In genomic region chr9:58275797-58276196, GRCm38 (mm10) we compare ENCODE assay signal across 8 mouse cellular contexts. TPM values are rescaled to one million over a fixed set of nuclear protein-coding genes. Genes with fewer than 3 reads are reported as not detected.
A peak's percentile ranks its signal among the peaks of the same experiment; 100 is the strongest.
DNase-seq lines count a peak whose midpoint lies in the region; ATAC-seq and TF ChIP-seq lines count a peak whose summit lies in the region.

No protein-coding gene starts in this region.

- no peak for ATAC-seq in kidney, embryonic 14.5 days (ENCODE audit: low FRiP score, low TSS enrichment)
- no peak for ATAC-seq in embryonic facial prominence, embryonic 14.5 days (ENCODE audit: low read depth)

- H3K9me3 ChIP-seq in kidney, embryonic 14.5 days (ENCODE audit: control insufficient read depth, low read length): no peaks in the 10 kb centered on the region
- no peaks in the 10 kb centered on the region for H3K9me3 ChIP-seq in E14TG2a.4 (ENCODE audit: low read length)
- H3K9me3 ChIP-seq in embryonic facial prominence, embryonic 14.5 days (ENCODE audit: control insufficient read depth, low read length): no peaks in the 10 kb centered on the region
- H3K9me3 ChIP-seq in megakaryocyte, embryonic 14.5 days: no peaks in the 10 kb centered on the region

- H3K4me3 ChIP-seq in kidney, embryonic 14.5 days (ENCODE audit: low read length): no peak overlapping the region
- peak overlapping the region; percentile 79 for H3K4me3 ChIP-seq in E14TG2a.4 (replicated peaks; ENCODE audit: low read length)
- H3K4me3 ChIP-seq in embryonic facial prominence, embryonic 14.5 days (ENCODE audit: low read depth, low read length): no peak overlapping the region; the same call in 1 of the 2 replicates
- H3K4me3 ChIP-seq in megakaryocyte, embryonic 14.5 days (replicated peaks): peak overlapping the region; percentile 91

- H3K9ac ChIP-seq in kidney, embryonic 14.5 days (ENCODE audit: low read depth, low read length): peak overlapping the region; percentile 25
- peak overlapping the region; percentile 16; the same call in 1 of the 2 replicates for H3K9ac ChIP-seq in embryonic facial prominence, embryonic 14.5 days (ENCODE audit: low read depth, low read length)

- H3K36me3 ChIP-seq in kidney, embryonic 14.5 days (ENCODE audit: control insufficient read depth, insufficient read depth, low read length): no peaks in the 10 kb centered on the region
- no peaks in the 10 kb centered on the region for H3K36me3 ChIP-seq in E14TG2a.4 (ENCODE audit: insufficient read depth, low read length)
- H3K36me3 ChIP-seq in embryonic facial prominence, embryonic 14.5 days (ENCODE audit: control insufficient read depth, insufficient read depth, low read length): no peaks in the 10 kb centered on the region
- no peaks in the 10 kb centered on the region for H3K36me3 ChIP-seq in megakaryocyte, embryonic 14.5 days (replicated peaks; ENCODE audit: low read length)

- peak overlapping the region; percentile 81 for H3K27ac ChIP-seq in kidney, embryonic 14.5 days (ENCODE audit: low read depth, low read length)
- H3K27ac ChIP-seq in embryonic facial prominence, embryonic 14.5 days (replicated peaks; ENCODE audit: low read depth, low read length): peak overlapping the region; percentile 81

- 88% methylated on average over 3 of the region's 3 CpGs for WGBS in kidney, embryonic 14.5 days
- 71% methylated on average over 3 of the region's 3 CpGs for WGBS in embryonic facial prominence, embryonic 14.5 days

- peaks cover 27% of the 10 kb centered on the region for H3K4me1 ChIP-seq in kidney, embryonic 14.5 days (ENCODE audit: control insufficient read depth, insufficient read depth, low read length)
- peaks cover 75% of the 10 kb centered on the region for H3K4me1 ChIP-seq in E14TG2a.4 (replicated peaks; ENCODE audit: low read depth, low read length)
- peaks cover 16% of the 10 kb centered on the region for H3K4me1 ChIP-seq in embryonic facial prominence, embryonic 14.5 days (ENCODE audit: control insufficient read depth, insufficient read depth, low read length)
- H3K4me1 ChIP-seq in megakaryocyte, embryonic 14.5 days: peaks cover 75% of the 10 kb centered on the region

- no peak for DNase-seq in kidney, adult 9 months
- no peak for DNase-seq in embryonic facial prominence, embryonic 14.5 days (ENCODE audit: low spot score)
- no peak for DNase-seq in layer of hippocampus, postnatal 10 days (ENCODE audit: low spot score in 2 of 2)
- DNase-seq in right cerebral cortex, postnatal 10 days (ENCODE audit: low spot score in 2 of 2): no peak
- DNase-seq in cerebellum, adult 9-11 months: no peak

- H3K4me2 ChIP-seq in kidney, embryonic 14.5 days (replicated peaks; ENCODE audit: low read depth, low read length): 0 out of 2 replicates have a peak overlapping the region, but pooled peaks have one; percentile 17
- peak overlapping the region; percentile 30 for H3K4me2 ChIP-seq in embryonic facial prominence, embryonic 14.5 days (ENCODE audit: low read depth, low read length)

- H3K27me3 ChIP-seq in kidney, embryonic 14.5 days (ENCODE audit: control insufficient read depth, insufficient read depth, low read length): no peaks in the 10 kb centered on the region
- H3K27me3 ChIP-seq in E14TG2a.4 (ENCODE audit: insufficient read depth, low read length): no peaks in the 10 kb centered on the region
- H3K27me3 ChIP-seq in embryonic facial prominence, embryonic 14.5 days (replicated peaks; ENCODE audit: control insufficient read depth, insufficient read depth, low read length): no peaks in the 10 kb centered on the region
- no peaks in the 10 kb centered on the region for H3K27me3 ChIP-seq in megakaryocyte, embryonic 14.5 days (replicated peaks)

- no peak for TF ChIP-seq CTCF in E14TG2a.4 (conservative IDR thresholded peaks at IDR 0.05; ENCODE audit: low read length)

RNA-seq across cellular contexts. Expression of gene Stoml1, which starts 22.8 kb away (rescaled TPM):
- polyA plus RNA-seq in kidney, embryonic 14.5 days (2014; fragmentation: Nextera tagmentation; extraction: Ambion mirVana): 22.3 and 29.8 TPM in 2 replicates
- 25.0 and 34.1 TPM in 2 replicates for polyA plus RNA-seq in embryonic facial prominence, embryonic 14.5 days (2014; fragmentation: Nextera tagmentation; extraction: Ambion mirVana)
- 4.3 TPM in 1 of 2 replicates, not detected in the other for polyA plus RNA-seq in megakaryocyte, embryonic 14.5 days (2012; ENCODE audit: insufficient read depth, low replicate concordance)
- 10 to 100 TPM; 77.5 to 80.5 TPM for total RNA-seq in layer of hippocampus, postnatal 10 days (2021)

RNA-seq across cellular contexts. Expression of gene Pml, which starts 26.2 kb away (rescaled TPM):
- 13.5 and 25.0 TPM in 2 replicates for polyA plus RNA-seq in kidney, embryonic 14.5 days (2014; fragmentation: Nextera tagmentation; extraction: Ambion mirVana)
- 14.6 and 15.3 TPM in 2 replicates for polyA plus RNA-seq in embryonic facial prominence, embryonic 14.5 days (2014; fragmentation: Nextera tagmentation; extraction: Ambion mirVana)
- polyA plus RNA-seq in megakaryocyte, embryonic 14.5 days (2012; ENCODE audit: insufficient read depth, low replicate concordance): 28.7 and 29.2 TPM in 2 replicates
- total RNA-seq in layer of hippocampus, postnatal 10 days (2021): 1 to 10 TPM; 7.3 to 9.1 TPM

RNA-seq across cellular contexts. Expression of gene Loxl1, which starts 37.2 kb away (rescaled TPM):
- 26.0 and 27.0 TPM in 2 replicates for polyA plus RNA-seq in kidney, embryonic 14.5 days (2014; fragmentation: Nextera tagmentation; extraction: Ambion mirVana)
- polyA plus RNA-seq in embryonic facial prominence, embryonic 14.5 days (2014; fragmentation: Nextera tagmentation; extraction: Ambion mirVana): 68.7 and 74.1 TPM in 2 replicates
- not detected in 2 replicates for polyA plus RNA-seq in megakaryocyte, embryonic 14.5 days (2012; ENCODE audit: insufficient read depth, low replicate concordance)
- 1 to 10 TPM; 5.0 to 5.7 TPM for total RNA-seq in layer of hippocampus, postnatal 10 days (2021)

Comparison
In these comparisons a context has a peak if more than half of its experiments do, and no peak if none do; other contexts are left out.
1. H3K4me3 ChIP-seq: peak in E14TG2a.4 (single experiment) and megakaryocyte, embryonic 14.5 days (single experiment); none in kidney, embryonic 14.5 days (single experiment) and embryonic facial prominence, embryonic 14.5 days (single experiment).
2. RNA of gene Loxl1, which starts 37.2 kb away (polyA plus RNA-seq): 68.7 to 74.1 TPM in embryonic facial prominence, embryonic 14.5 days and 26.0 to 27.0 TPM in kidney, embryonic 14.5 days; not detected in megakaryocyte, embryonic 14.5 days; every median in the first group is over 10 times any median in the second.